Mouse (Mus musculus) Muller cell, postnatal 12 days (primary cell): ENCODE results near the gene Clec16a.

Experiments
- DNase-seq: peaks from one replicate; pipeline ENCODE4 v3.0.0-alpha.2; 2015; ENCODE audit errors: inconsistent ontology term

Clec16a gene

GRCm38 (mm10) chr16:10544995-10545622 is at the start of gene Clec16a:
Gene Clec16a, plus strand, starts transcription at chr16:10545339.
- peak; percentile 97 for DNase-seq

GRCm38 (mm10) chr16:10495824-10496298 is 49.3 kb upstream of the Clec16a start:
- no peak for DNase-seq

GRCm38 (mm10) chr16:10498096-10498602 is 47.0 kb upstream of the Clec16a start:
- peak; percentile 50 for DNase-seq

DNA sequence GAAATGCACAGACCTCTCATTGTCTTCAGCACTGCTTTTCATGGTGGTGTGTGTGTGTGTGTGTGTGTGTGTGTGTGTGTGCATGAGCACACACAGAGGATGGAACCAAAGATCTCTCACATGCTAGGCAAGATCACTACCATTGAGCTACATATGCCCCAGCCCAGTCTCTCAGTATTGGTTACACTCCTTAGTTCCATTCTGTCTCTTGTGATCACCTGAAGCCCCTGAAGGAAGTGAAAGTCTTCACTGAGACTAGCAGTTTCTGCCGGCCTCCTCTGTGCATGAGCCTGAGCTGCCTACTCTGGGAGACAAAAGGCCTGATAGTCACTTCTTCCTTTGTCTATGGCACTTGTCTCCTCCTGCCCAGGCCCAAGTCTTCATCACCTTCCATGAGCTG is 46.0 kb upstream of the Clec16a start:
- no peak for DNase-seq

DNA sequence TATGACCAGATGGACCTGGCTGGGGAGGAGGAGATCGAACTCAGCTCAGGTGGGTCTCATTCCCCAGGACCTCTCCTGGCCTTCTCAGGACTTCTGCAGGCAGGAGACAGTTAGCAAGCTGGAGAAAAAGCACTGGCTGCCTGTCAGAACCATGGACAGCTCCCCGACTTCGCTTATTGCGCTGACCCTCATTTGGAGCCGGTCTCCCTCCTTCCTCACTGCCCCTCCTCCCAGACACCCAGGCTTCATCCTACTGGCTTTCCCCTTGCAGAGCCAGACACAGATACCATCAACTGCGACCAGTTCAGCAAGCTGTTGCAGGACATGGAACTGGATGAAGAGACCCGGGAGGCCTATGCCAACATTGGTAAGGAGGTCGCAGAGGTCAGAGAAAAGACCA is 43.3 kb upstream of the Clec16a start:
- peak; percentile 51 for DNase-seq

DNA sequence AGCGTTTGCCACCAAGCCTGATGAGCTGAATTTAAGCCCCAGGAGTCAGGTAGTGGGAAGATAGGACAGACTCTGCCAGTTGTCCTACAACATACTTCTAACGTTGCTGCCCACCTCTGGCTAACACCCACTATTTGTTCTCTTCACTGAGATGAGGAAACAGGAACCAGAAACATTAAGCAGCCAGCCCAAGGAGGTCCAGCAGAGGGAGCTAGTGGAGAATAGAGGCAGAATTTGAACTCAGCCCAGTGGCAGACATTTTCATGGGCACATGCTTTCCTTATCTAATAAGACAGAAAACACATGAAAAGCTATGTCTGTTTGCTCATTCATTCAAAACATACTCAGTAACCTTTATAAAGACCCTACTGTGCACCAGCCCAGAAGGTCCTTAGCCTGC is 42.1 kb upstream of the Clec16a start:
- no peak for DNase-seq

DNA sequence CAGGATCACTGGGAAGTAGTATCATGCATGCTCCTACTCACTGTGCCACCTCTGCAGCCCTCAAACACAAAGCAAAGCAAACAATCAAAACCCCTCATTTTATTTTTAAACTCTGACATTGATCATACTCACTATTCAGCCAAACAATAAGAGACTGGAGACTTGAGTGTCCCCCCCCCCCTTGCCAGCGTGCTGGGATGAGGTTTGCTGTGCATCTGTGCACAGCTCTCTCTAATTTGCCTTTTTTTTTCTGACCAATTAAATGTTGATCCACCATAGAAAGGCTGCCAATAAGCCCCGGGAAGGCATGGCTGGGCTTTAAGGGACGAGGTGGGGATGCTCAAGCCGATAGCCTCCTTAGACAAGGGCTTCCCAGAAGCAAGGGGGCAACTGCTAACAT is 37.7 kb upstream of the Clec16a start:
- no peak for DNase-seq

DNA sequence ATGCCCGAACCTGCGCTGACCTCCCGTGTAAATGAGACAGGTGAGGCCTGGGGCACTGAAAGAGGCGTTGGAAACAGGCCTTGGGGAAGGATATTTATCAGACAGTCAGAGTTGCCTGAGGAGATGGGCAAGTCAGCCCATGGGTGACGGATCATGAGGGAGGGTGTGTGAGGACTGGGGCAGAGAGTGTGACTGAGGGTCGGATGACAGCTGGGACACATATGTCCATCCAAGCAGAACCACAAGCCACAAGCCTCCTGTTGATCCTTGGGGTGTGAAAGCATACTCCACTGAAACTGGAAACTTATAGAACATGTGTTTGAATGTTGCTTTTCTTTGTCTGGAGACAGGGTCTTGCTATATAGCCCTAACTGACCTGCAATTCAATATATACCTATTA is 36.4 kb upstream of the Clec16a start:
- no peak for DNase-seq

- DNase-seq: peak; percentile 66
Observed at GRCm38 (mm10) chr16:10510477-10511133, 34.5 kb upstream of the Clec16a start.

DNA sequence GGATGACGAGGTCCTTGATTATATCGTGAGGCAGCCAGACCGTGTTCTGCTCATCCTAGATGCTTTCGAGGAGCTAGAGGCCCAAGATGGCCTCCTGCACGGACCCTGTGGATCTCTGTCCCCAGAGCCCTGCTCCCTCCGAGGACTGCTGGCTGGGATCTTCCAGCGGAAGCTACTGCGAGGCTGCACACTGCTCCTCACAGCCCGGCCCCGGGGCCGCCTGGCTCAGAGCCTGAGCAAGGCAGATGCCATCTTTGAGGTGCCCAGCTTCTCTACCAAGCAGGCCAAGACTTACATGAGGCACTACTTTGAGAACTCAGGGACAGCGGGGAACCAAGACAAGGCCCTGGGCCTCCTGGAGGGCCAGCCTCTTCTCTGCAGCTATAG is 34.0 kb upstream of the Clec16a start:
- no peak for DNase-seq

DNA sequence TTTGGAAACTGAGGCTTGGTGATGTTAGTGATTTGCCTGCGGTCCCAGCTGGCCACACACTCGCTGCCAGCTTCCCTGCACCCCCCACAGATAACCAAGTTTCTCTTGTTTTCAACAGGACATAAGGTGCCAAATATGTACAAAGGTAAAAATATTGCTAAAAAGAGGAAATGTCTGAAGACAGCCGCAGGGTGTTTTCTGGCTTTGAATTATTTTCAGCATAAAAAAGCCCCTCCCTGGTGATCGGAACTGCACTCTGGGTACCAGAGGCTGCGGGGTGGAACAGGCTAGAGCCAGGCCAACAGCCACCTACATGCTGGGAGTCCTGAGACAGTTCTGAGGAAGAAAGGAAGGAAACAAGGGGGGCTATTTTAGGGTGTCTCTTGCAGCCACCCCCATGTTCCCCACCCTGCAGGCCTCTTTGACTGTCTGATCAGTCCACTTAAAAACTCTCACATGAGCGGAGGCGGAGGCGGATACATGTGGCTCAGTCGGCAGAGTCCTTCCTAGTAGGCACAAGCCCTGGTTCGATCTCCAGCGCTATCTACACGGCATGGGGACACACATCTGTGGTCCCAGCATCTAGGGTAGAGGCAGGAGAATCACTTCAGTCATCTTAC is 29.1 kb upstream of the Clec16a start:
- DNase-seq: no peak

- no peak for DNase-seq
Observed at GRCm38 (mm10) chr16:10518030-10518429, 27.1 kb upstream of the Clec16a start.

GRCm38 (mm10) chr16:10520908-10521614 is 24.1 kb upstream of the Clec16a start:
- DNase-seq: peak; percentile 71

GRCm38 (mm10) chr16:10522811-10523210 is 22.3 kb upstream of the Clec16a start:
- DNase-seq: no peak

DNA sequence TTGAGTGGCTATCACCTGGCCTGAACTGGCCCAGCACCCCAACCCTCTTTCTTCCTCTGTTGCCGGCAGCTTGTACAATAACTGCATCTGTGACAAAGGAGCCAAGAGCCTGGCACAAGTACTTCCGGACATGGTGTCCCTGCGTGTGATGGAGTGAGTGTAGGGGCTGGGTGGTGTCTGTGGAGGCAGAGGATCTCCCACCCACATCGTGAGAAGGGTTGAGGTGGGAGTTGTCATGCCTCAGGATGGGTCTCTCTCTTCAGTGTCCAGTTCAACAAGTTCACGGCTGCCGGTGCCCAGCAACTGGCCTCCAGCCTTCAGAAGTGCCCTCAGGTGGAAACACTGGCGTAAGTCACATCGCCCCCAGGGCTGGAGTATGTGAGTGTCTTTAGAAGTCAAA is 21.5 kb upstream of the Clec16a start:
- no peak for DNase-seq

DNA sequence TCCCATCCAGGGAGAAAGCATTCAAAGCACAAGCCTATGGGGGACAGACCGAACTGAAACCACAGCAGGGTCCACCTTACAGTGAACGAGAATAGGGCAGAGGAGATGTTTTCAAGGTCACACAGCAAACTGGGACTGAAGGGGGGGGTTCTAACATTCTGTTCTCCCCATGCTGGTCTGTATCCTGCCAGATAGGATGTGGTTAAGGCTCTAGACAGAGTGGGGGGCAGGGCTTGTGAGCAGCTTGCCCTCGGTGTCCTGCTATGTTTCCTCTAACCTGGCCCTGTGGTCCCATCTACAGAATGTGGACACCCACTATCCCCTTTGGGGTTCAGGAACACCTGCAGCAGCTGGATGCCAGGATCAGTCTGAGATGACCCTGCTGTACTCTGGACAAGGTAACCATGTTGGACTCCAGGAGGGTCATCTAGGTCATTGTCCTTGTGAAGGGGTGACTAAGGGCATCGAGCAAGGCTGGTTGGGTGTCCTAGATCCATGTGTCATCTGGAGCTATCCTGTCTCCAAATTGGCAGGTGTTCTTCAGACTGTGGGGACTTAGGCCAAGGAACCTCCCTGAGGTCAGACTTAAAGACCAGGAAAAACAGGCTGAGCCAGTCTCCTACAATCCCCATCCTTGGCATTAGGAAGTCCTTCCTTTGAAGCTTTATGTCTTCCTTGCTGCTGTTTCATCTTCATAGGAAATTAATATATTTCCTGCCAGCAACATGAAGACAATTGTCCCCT is 20.1 kb upstream of the Clec16a start:
- no peak for DNase-seq

GRCm38 (mm10) chr16:10525610-10525980 is 19.5 kb upstream of the Clec16a start:
- DNase-seq: no peak

DNA sequence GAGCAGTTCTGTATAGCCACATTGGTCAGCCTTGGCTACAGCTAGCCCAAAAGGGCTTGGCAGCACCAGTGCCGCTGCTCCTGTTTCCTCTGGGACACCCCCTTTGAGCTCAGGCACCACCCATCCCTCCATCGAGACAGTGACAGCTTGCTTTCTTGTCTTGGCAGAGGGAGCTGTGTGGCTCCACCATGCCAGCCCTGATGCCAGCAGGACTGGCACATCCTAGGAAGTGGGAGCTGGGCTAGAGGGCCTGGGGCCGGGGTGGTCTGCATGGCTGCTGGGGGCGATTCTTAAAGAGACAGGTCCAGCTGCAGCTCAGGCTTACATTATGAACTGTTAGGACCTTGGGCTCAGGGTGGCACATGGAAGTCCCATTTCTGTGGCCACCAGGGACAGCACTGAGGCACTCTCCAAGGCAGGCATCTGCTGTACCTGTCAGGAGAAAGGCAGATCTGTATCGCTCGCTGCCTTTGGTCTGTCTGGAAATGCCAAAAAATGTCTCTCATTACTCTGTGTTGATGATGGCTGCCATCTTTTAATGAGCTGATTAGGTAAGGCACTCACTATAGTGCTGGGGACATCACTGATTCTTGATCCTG is 18.0 kb upstream of the Clec16a start:
- no peak for DNase-seq

GRCm38 (mm10) chr16:10528382-10528781 is 16.8 kb upstream of the Clec16a start:
- no peak for DNase-seq

DNA sequence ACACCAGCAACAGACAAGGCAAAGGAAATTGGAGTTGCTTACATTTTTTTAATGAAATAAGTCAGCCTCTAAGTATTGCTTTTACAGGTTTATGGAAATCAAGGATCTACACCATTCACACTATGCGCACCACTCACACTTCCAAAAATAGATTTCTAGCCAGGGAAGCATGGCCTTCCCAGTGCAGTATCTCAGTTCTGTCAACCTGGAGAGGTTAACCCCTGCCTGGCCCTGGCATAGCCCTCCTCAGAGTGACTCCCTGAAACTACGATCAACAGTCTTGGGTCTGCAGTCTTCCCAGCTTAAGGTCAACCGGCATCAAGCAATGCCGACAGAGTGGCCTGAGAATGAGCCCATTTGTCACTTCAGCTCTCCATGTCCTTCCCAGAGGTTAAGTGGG is 15.0 kb upstream of the Clec16a start:
- DNase-seq: no peak

DNA sequence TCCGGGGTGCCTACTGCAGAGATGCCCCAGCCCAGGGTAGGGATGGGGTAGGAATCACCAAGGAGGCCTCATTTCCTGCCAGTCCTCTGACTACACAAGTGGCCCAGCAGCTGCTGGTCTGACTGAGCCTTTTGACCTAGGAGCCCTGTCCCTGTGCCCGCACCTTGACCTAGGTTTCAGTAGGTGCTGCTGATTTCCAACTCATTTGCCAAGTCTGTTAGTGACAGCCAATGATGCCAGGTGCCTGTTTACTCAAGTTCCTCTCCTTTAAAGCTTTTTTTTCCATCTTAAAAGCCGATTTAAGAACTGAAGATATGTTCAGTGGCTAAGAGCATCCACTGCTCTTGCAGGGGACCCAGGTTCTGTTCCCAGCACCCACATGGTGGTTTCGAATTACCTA is 11.4 kb upstream of the Clec16a start:
- no peak for DNase-seq
